Mouse (Mus musculus): ENCODE measurements around the gene Hexim1.

DNA sequence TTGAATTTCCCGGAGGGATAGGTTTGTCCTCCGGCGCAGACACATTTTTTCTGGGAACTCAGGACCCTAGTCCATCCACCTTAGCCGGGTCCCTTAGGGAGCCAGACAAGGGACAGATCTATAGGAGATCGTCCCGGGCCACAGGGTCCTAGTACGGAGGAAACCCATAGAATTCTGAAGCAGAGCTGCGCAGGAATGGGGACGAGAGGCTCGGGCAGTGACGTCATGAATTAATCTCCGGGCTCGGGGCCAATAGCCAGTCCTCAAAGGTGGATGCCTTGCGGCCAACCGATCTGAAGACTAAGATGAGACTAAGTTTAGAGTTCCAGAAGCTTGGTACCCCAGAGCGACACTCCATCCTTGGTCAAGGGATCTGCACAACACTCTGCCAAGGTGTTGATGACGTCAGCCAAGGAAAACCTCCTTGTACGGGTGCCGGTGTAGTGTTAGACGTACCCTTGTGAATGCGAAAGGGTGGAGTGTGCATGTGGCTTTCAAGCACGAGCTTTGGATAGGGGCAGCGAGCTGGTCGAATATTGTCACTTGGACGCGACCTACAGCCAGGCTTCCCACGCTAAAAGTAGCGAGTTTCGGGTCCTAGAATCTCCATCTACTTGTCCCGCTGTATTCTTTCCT is 14.0 kb upstream of the Hexim1 start:
- TF ChIP-seq CTCF (IDR thresholded peaks at IDR 0.05; ENCODE audit: control insufficient read depth, insufficient read depth, insufficient replicate concordance, low read depth, low read length): no peak
- TF ChIP-seq POLR2A (IDR thresholded peaks at IDR 0.05; ENCODE audit: control insufficient read depth, low read depth, low read length): no peak
